Mouse (Mus musculus) erythroblast, embryonic 14.5 days (primary cell): ENCODE results near the gene Tram1l1. TPM values are rescaled to one million over a fixed set of nuclear protein-coding genes. Genes with fewer than 3 reads are reported as not detected.
"Not testable (repeated sequence)": the region's sequence is repeated elsewhere in the genome, so short reads cannot be mapped to it uniquely, and the experiment has no call there.

Experiments
- H3K27me3 ChIP-seq: 2 replicates; pipeline ENCODE4 v1.6.1; 2012; ENCODE audit warnings: inconsistent platforms; ENCODE audit not compliant: control insufficient read depth
- H3K36me3 ChIP-seq: 2 replicates; pipeline ENCODE4 v1.6.1; 2012; ENCODE audit warnings: mild to moderate bottlenecking, inconsistent platforms; ENCODE audit not compliant: control insufficient read depth
- H3K4me1 ChIP-seq: 2 replicates; pipeline ENCODE4 v1.6.1; 2012; ENCODE audit warnings: inconsistent platforms; ENCODE audit not compliant: control insufficient read depth
- H3K4me3 ChIP-seq: replicated peaks from 2 replicates; pipeline ENCODE3; 2012; ENCODE audit warnings: moderate library complexity, mild to moderate bottlenecking, inconsistent platforms
- H3K9me3 ChIP-seq: 2 replicates; pipeline ENCODE4 v1.6.1; 2012; ENCODE audit warnings: low read length, inconsistent platforms, mixed read lengths; ENCODE audit not compliant: control insufficient read depth
- GATA1 ChIP-seq: IDR thresholded peaks from 2 replicates; pipeline ENCODE4 v1.6.1; 2012; ENCODE audit warnings: low read length, inconsistent platforms, mixed read lengths
- TAL1 ChIP-seq: IDR thresholded peaks from 3 replicates; pipeline ENCODE4 v1.6.1; 2012; ENCODE audit warnings: low read length, inconsistent platforms, mixed read lengths
- polyA plus RNA-seq: library from polyadenylated mRNA; stranded (reverse); fragments of >175 nt; gene quantifications from 2 replicates; pipeline ENCODE4 v1.2.3, GENCODE M21; 2012

Tram1l1 gene
- 0.01 and 0.03 TPM in 2 replicates for polyA plus RNA-seq

DNA sequence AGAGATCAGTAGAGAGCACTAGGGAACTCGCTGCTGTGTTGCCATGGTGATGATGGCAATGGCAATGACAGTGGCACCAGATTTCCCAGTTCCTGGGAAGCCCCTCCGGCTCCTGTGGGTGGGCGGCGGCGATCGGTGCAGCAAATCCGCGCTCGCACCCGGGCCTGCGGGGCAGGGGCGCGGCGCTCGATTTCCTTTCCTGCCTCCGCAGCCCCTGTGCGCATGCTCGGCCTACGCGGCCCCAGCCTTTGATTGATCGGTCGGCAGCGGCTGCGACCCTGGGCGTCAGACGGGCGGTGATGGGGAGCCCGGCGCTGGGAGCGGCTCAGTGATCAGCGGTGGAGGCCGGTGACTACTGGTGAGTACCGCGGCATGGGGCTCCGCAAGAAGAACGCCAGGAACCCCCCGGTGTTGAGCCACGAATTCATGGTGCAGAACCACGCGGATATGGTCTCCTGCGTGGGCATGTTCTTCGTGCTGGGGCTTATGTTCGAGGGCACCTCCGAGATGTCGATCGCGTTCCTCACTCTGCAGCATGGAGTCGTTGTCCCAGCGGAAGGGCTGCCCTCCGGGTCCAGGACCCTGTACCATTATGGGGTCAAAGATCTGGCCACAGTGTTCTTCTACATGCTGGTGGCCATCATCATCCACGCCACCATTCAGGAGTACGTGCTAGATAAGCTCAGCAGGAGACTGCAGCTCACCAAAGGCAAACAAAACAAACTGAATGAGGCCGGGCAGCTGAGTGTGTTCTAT, at the start of gene Tram1l1:
TSS of gene Tram1l1 (plus strand) at position 35 of the 756 bp plus-strand sequence.
- TF ChIP-seq TAL1: no peak
- TF ChIP-seq GATA1: no peak
- Histone ChIP-seq H3K36me3 (no peaks in the 10 kb centered on the region), H3K4me3 (peak within 1 kb of the TSS; percentile 9), H3K27me3 (no peaks in the 10 kb centered on the region), H3K4me1 (no peaks in the 10 kb centered on the region), H3K9me3 (peaks cover 3% of the 10 kb centered on the region; the same call in 1 of the 2 replicates)

- H3K4me3 ChIP-seq: no peak overlapping the region
- TF ChIP-seq TAL1 (no peak), GATA1 (no peak)
- H3K4me1 ChIP-seq: no peaks in the 10 kb centered on the region
- no peaks in the 10 kb centered on the region for H3K9me3 ChIP-seq
- H3K36me3 ChIP-seq: no peaks in the 10 kb centered on the region
- H3K27me3 ChIP-seq: no peaks in the 10 kb centered on the region
These were observed 49.4 kb upstream of the Tram1l1 start for GRCm38 (mm10) chr3:124271229-124271628.

DNA sequence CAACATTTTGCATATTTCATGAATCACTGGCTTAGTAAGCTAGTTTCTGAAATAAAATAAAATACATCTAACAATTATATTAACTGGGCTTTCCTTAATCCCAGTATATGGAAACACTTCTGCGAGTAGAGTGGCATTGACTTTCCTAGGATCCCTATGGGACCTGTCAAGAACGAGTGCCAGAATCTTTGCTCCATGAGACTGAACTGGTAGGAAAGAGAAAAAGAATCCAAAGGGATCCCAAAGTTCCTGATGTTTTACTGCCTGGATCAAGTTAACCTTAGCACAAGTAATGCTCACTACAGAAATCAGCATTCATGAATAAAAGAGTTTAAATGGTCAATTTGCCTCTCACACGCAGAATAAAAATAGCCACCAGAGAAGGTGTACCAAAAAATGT, 49.0 kb upstream of the Tram1l1 start:
- no peak for TF ChIP-seq TAL1
- no peak for TF ChIP-seq GATA1
- no peaks in the 10 kb centered on the region for H3K9me3 ChIP-seq

GRCm38 (mm10) chr3:124272465-124273089, 48.1 kb upstream of the Tram1l1 start:
- Histone ChIP-seq H3K36me3 (no peaks in the 10 kb centered on the region), H3K27me3 (no peaks in the 10 kb centered on the region), H3K4me3 (no peak overlapping the region), H3K9me3 (no peaks in the 10 kb centered on the region), H3K4me1 (no peaks in the 10 kb centered on the region)
- TF ChIP-seq TAL1 (no peak), GATA1 (no peak)

More for the DNA sequence above, 49.0 kb upstream of the Tram1l1 start:
- H3K27me3 ChIP-seq: no peaks in the 10 kb centered on the region
- H3K36me3 ChIP-seq: no peaks in the 10 kb centered on the region
- no peaks in the 10 kb centered on the region for H3K4me1 ChIP-seq
- no peak overlapping the region for H3K4me3 ChIP-seq

DNA sequence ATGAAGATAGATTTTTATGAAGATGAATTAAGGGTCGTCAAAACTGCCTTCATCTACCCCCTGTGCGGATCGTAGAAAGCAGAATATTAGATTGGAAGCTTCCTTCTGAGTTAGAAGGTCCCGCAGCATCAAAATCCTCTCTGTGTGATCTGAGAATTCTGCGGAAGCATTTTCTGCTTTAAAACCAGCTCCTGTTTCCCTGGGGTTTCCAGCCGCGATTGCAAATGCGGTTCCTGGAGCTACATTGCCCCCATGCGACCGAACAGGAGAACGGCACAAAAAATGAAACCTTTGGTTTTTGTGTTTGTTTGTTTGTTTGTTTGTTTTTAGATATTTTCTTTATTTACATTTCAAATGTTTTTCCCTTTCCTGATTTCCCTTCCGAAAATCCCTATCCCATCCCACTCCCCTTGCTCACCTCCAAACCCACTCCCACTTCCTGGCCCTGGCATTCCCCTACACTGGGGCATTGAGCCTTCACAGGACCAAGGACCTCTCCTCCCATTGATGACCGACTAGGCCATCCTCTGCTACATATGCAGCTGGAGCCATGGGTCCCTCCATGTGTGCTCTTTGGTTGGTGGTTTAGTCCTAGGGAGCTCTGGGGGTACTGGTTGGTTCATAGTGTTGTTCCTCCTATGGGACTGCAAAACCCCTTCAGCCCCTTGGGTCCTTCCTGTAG, 45.6 kb upstream of the Tram1l1 start:
- H3K27me3 ChIP-seq, H3K9me3 ChIP-seq, H3K36me3 ChIP-seq, H3K4me3 ChIP-seq, H3K4me1 ChIP-seq: not testable (repeated sequence)

DNA sequence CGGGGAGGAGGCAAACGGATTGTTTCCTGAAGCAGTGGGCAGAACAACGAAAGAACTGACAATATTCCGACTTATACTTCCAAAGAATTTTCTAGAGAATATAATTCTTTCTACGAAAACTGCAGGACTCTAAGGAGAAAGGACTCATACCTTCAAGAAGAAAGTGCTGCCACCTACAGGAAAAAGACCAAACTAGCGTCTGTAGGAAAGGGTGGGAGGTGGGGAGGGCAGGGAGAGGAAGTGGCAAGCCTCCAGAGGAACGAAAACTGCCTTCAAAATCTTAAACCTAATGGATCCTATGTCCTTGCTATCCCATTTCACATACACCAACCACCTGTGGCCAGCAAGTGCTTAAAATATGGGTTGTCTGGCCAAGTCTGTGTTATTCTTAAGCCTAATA, 31.7 kb upstream of the Tram1l1 start:
- not testable (repeated sequence) for H3K4me1 ChIP-seq, H3K27me3 ChIP-seq, H3K36me3 ChIP-seq, H3K9me3 ChIP-seq, H3K4me3 ChIP-seq

- Histone ChIP-seq H3K9me3 (peaks cover 3% of the 10 kb centered on the region; the same call in 1 of the 2 replicates), H3K4me1 (no peaks in the 10 kb centered on the region), H3K27me3 (no peaks in the 10 kb centered on the region), H3K36me3 (no peaks in the 10 kb centered on the region), H3K4me3 (no peak overlapping the region)
- TF ChIP-seq TAL1: no peak
- TF ChIP-seq GATA1: no peak
These were observed 1.4 kb upstream of the Tram1l1 start for GRCm38 (mm10) chr3:124319254-124319653.

DNA sequence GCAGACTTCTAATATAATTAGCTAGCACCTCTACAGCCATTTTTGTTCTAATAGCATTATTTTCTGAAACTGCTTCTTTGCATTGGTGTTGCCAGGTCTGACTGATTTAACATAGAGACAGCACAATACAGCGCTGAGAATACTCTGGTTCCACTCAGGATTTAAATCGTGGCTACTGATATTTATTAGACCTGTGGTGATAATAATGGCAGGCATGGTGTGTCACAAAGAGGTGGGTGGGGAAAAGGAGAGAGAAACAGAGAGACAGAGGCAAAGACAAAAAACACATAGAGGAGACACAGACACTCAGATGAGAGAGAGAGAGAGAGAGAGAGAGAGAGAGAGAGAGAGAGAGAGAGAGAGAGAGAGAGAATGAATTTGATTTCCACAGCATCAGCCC, 257 bp upstream of the Tram1l1 start:
- TF ChIP-seq GATA1 (no peak), TAL1 (no peak)
- H3K9me3 ChIP-seq: peaks cover 3% of the 10 kb centered on the region; the same call in 1 of the 2 replicates
- H3K4me3 ChIP-seq: no peak overlapping the region
- H3K4me1 ChIP-seq: no peaks in the 10 kb centered on the region
- no peaks in the 10 kb centered on the region for H3K36me3 ChIP-seq
- H3K27me3 ChIP-seq: no peaks in the 10 kb centered on the region

- Histone ChIP-seq H3K4me1 (no peaks in the 10 kb centered on the region), H3K36me3 (no peaks in the 10 kb centered on the region), H3K4me3 (no peak overlapping the region), H3K27me3 (no peaks in the 10 kb centered on the region), H3K9me3 (no peaks in the 10 kb centered on the region)
- TF ChIP-seq GATA1 (no peak), TAL1 (no peak)
These were observed 25.8 kb downstream of the Tram1l1 start for GRCm38 (mm10) chr3:124346445-124346844.
